In the genomic region with DNA sequence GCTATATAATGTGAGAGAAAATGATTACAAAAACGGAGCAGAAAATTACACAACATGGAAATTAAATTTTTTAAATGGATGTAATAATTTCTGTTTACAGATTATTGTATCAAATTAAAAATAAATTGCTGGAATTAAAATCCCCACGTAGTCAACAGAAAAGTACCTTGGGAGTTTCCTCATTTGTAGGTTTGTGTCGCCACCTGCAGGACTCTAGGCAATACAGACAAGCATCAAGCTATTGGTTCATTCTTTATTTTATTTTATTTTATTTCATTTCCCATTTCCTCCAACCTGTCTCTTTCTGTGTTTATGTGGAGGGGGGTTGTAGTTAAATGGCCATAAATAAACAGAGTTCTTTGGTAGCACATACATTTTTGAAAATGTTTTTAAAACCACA, we compare ENCODE assay signal across 9 mouse cellular contexts.
A peak's percentile ranks its signal among the peaks of the same experiment; 100 is the strongest.
DNase-seq lines count a peak whose midpoint lies in the region; ATAC-seq and TF ChIP-seq lines count a peak whose summit lies in the region.
"Had no signal": no experiment of that assay in that cellular context is flagged by ENCODE, and none has a peak within 500 bp of the region (broad histone marks: within the 10 kb centered on the region; RNA-seq: fewer than 3 reads in every experiment).

No protein-coding gene starts in this region.

- no peaks in the 10 kb centered on the region for H3K79me2 ChIP-seq in MEL (ENCODE audit: control insufficient read depth, insufficient read depth, low read length, poor library complexity)

- no peaks in the 10 kb centered on the region for H3K36me3 ChIP-seq in kidney, embryonic 15.5 days
- H3K36me3 ChIP-seq in MEL (ENCODE audit: control insufficient read depth in 1 of 2, insufficient read depth in 2 of 2, low read length in 2 of 2) = no peaks in the 10 kb centered on the region
- H3K36me3 ChIP-seq: embryonic facial prominence, embryonic 13.5 days; limb, embryonic 13.5 days had no signal

- 16% methylated on average over 3 of the region's 3 CpGs for WGBS in kidney, embryonic 15.5 days

- no peaks in the 10 kb centered on the region for H3K9me3 ChIP-seq in kidney, embryonic 15.5 days (replicated peaks)
- no peaks in the 10 kb centered on the region for H3K9me3 ChIP-seq in MEL (replicated peaks; ENCODE audit: insufficient read depth, low read length)
- H3K9me3 ChIP-seq: embryonic facial prominence, embryonic 13.5 days; limb, embryonic 13.5 days had no signal

- TF ChIP-seq RAD21 in MEL (IDR thresholded peaks at IDR 0.05; ENCODE audit: low read depth, low read length) = peak; percentile 34

- peak; percentile 51 for DNase-seq in kidney, adult 18-20 months
- peak; percentile 3 for DNase-seq in MEL (ENCODE audit: low read depth, low spot score)
- DNase-seq in adrenal gland, postnatal 36 days = peak; percentile 40 to 55
- DNase-seq in layer of hippocampus, adult 2 months (ENCODE audit: low spot score in 2 of 2) = peak; percentile 24 to 46
- peak; percentile 69 to 73 for DNase-seq in right cerebral cortex, adult 2 months (ENCODE audit: low spot score in 2 of 2)
- DNase-seq in gastrocnemius, postnatal 4 days (ENCODE audit: low spot score in 2 of 2) = no peak

- no peak overlapping the region for H3K4me3 ChIP-seq in kidney, embryonic 15.5 days (replicated peaks)
- no peak overlapping the region for H3K4me3 ChIP-seq in MEL (ENCODE audit: control insufficient read depth in 1 of 2, insufficient read depth in 1 of 2, low read depth in 2 of 2, low read length in 2 of 2)
- H3K4me3 ChIP-seq in layer of hippocampus, adult 2 months = no peak overlapping the region
- H3K4me3 ChIP-seq: embryonic facial prominence, embryonic 13.5 days; limb, embryonic 13.5 days had no signal

- peak in 2 of 3 experiments; percentile 9 to 19; a peak in 2 of 6 replicates for TF ChIP-seq CTCF in MEL (IDR thresholded peaks at IDR 0.05 in 2 of 3, conservative IDR thresholded peaks at IDR 0.05 in 1 of 3; ENCODE audit: control insufficient read depth in 1 of 3, insufficient read depth in 1 of 3, low read depth in 2 of 3, low read length in 3 of 3, poor library complexity in 1 of 3, severe bottlenecking in 1 of 3)
- TF ChIP-seq CTCF in layer of hippocampus, adult 2 months (conservative IDR thresholded peaks at IDR 0.05) = peak; percentile 89

- no peak for TF ChIP-seq EP300 in MEL (IDR thresholded peaks at IDR 0.05; ENCODE audit: low read depth in 1 of 2, low read length in 2 of 2)

- no peak overlapping the region for H3K4me2 ChIP-seq in kidney, embryonic 15.5 days
- H3K4me2 ChIP-seq: embryonic facial prominence, embryonic 13.5 days; limb, embryonic 13.5 days had no signal

- ATAC-seq in kidney, embryonic 15.5 days (replicated peaks; ENCODE audit: low FRiP score) = no peak

- H3K4me1 ChIP-seq in kidney, embryonic 15.5 days = peaks cover 21% of the 10 kb centered on the region
- no peaks in the 10 kb centered on the region for H3K4me1 ChIP-seq in MEL (ENCODE audit: control insufficient read depth in 1 of 2, insufficient read depth in 2 of 2, low read length in 2 of 2)

- no peak overlapping the region for H3K9ac ChIP-seq in kidney, embryonic 15.5 days
- no peak overlapping the region for H3K9ac ChIP-seq in MEL (ENCODE audit: control insufficient read depth, low read depth, low read length, poor library complexity, severe bottlenecking)
- H3K9ac ChIP-seq: embryonic facial prominence, embryonic 13.5 days; limb, embryonic 13.5 days had no signal

- no peaks in the 10 kb centered on the region for H3K27me3 ChIP-seq in kidney, embryonic 15.5 days
- H3K27me3 ChIP-seq in MEL (ENCODE audit: control insufficient read depth in 1 of 2, insufficient read depth in 2 of 2, low read length in 2 of 2) = no peaks in the 10 kb centered on the region

- H3K27ac ChIP-seq in kidney, embryonic 15.5 days = no peak overlapping the region
- no peak overlapping the region for H3K27ac ChIP-seq in MEL (ENCODE audit: control insufficient read depth, low read depth, low read length)
- no peak overlapping the region for H3K27ac ChIP-seq in layer of hippocampus, adult 2 months
- H3K27ac ChIP-seq: embryonic facial prominence, embryonic 13.5 days; limb, embryonic 13.5 days had no signal

- no peak for TF ChIP-seq POLR2A in MEL (IDR thresholded peaks at IDR 0.05; ENCODE audit: control insufficient read depth in 1 of 2, insufficient read depth in 1 of 2, low read depth in 1 of 2, low read length in 2 of 2, poor library complexity in 1 of 2)

TF ChIP-seq in MEL, 35 proteins besides CTCF, POLR2A, EP300 and RAD21:
- TF ChIP-seq MAX (IDR thresholded peaks at IDR 0.05; ENCODE audit: low read length) (no peak), BHLHE40 (IDR thresholded peaks at IDR 0.05; ENCODE audit: borderline replicate concordance, low read depth, low read length) (no peak), SMC3 (IDR thresholded peaks at IDR 0.05; ENCODE audit: low read depth, low read length) (no peak), HCFC1 (IDR thresholded peaks at IDR 0.05; ENCODE audit: low read depth, low read length) (no peak), SIN3A (IDR thresholded peaks at IDR 0.05; ENCODE audit: low read length) (no peak), TBP (IDR thresholded peaks at IDR 0.05; ENCODE audit: low read depth, low read length) (no peak), TAL1 (IDR thresholded peaks at IDR 0.05; ENCODE audit: low read length) (no peak), MEF2A (IDR thresholded peaks at IDR 0.05; ENCODE audit: extremely low read depth, insufficient replicate concordance, low read depth, low read length, poor library complexity, severe bottlenecking) (no peak), MAFK (IDR thresholded peaks at IDR 0.05; ENCODE audit: borderline replicate concordance, low read depth, low read length) (no peak), USF2 (IDR thresholded peaks at IDR 0.05; ENCODE audit: borderline replicate concordance in 1 of 2, insufficient read depth in 1 of 2, low read depth in 1 of 2, low read length in 2 of 2) (no peak), ELF1 (IDR thresholded peaks at IDR 0.05; ENCODE audit: low read depth, low read length) (no peak), UBTF (IDR thresholded peaks at IDR 0.05; ENCODE audit: borderline replicate concordance, insufficient read depth, low read depth, low read length) (no peak), ZC3H11A (IDR thresholded peaks at IDR 0.05; ENCODE audit: low read depth, low read length) (no peak), MXI1 (IDR thresholded peaks at IDR 0.05; ENCODE audit: low read depth, low read length) (no peak), JUND (IDR thresholded peaks at IDR 0.05; ENCODE audit: low read depth, low read length) (no peak)
TF ChIP-seq in MEL: peak in this region for 0.

Comparison
In these comparisons a context has a peak if more than half of its experiments do, and no peak if none do; other contexts are left out.
1. DNase-seq: peak in kidney, adult 18-20 months (single experiment), MEL (single experiment), adrenal gland, postnatal 36 days (2 of 2), layer of hippocampus, adult 2 months (2 of 2) and right cerebral cortex, adult 2 months (2 of 2); none in gastrocnemius, postnatal 4 days (0 of 2).